Mouse (Mus musculus) testis, postnatal 10 days (tissue): ENCODE data around the gene 2310030G06Rik.

Source experiments
- DNase-seq: peaks from one replicate; pipeline ENCODE4 v3.0.0; 2021; ENCODE audit warnings: low spot score

2310030G06Rik gene

GRCm38 (mm10) chr9:50700921-50701691 lies 45.2 kb downstream of the 2310030G06Rik start:
- DNase-seq: no peak

DNA sequence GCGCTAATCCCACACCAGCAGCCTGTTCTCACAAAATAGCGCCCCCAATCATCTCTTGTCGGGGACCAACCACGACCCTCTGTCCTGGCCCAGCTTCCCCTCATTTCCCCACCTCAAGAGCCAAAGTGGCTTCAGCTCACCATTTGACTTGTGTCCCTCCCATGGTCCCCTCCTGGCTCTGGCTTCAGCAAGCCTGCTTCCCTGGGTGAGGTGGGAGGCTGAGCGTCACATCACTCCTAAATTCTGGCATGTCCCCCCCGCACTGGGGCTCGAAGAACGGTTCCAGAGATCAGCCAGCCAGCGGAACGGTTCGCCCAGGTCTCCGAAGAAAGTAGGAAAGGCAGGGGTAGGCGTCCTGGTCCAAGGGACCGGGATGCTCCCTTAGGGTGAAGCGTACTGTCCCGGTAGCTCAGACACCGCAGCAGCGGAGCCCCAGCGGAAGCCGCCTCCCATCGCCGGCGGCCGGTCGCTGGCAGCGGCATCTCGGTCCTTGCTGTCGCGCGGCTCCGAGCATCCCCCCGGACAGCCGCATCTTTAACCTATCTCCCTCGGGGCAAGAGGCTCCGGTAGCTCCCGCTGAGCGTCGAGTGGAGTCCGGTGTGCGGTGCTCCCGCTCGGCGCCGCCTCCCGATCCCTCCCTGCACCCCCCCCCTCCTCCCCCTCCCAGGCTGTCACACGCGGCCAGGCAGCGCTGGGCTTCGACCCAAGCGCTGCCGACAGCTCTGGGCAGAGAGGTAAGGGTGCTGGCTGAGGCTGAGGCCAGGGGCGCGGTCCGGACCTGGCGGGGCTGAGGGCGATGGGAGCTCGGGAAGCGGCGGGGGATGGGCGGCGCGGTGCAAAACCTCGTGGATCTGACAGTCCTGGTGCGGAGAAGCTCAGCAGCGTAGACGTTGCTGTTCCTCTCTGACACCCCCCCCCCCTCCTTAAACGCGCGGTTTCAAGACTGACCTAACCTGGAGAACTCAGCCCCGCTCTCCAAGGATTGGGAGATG lies 47.6 kb downstream of the 2310030G06Rik start:
- DNase-seq: peak; percentile 70

- peak; percentile 82 for DNase-seq
These were observed 48.7 kb downstream of the 2310030G06Rik start for GRCm38 (mm10) chr9:50697706-50698041.

DNA sequence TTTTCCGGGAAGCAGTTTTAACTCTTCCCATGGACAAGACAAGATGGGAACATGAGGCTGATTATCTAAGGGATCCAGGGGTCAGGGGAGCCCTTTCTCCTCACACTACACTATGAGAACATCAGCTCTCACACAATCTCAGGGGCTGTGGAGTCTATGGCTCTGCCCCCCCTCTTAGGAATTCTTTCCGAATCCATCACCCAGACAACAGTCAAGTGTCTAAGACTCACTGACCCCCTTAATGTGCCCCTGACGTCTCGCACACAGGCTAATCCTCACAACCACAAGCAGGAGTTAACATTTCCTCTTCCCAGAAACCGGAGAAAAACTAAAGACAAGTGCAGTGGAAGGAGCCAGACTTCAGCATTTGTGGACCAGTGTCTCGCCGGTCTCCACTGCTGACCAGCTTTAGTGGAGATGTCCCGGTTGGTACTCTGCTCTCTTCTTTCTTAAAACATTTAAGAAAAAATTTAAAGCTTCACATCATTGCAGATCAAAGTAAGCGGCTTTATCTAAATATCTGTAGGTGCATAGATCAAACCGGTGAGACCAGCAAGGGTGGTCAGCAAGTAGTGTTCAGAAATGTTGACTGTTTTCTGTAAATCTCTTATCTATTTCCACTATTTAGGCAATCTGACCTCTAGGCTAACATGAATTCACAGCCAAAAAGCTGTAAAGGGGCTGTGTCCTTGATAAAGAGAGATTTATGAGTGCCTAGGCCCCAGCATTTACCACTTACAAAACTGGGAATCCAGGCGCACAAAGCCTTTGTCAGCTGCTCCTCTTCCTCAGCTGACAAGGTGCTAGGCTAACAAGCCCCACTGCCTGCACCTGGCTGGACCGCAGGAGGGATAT lies 49.3 kb downstream of the 2310030G06Rik start:
- DNase-seq: no peak

DNA sequence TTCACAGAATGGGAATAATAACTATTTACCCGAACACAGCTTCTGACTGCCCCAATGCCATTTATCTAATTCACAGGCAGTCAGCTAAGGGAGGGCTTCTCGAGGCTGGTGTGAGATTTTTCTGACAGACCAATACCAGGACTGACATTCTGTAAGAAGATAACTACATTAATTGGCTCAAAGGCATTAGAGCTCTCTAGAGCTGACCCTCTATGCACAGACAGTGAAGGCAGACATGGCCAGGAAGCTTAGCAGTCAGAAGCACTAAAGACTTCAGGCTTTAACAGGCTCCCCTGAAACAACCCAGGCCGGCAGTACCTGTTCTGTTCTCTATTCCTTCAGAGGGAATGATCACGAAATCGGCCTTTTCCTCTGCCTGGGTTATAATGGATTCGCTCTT lies 51.2 kb downstream of the 2310030G06Rik start:
- DNase-seq: no peak

GRCm38 (mm10) chr9:50693631-50694030 lies 52.7 kb downstream of the 2310030G06Rik start:
- DNase-seq: peak; percentile 62

DNA sequence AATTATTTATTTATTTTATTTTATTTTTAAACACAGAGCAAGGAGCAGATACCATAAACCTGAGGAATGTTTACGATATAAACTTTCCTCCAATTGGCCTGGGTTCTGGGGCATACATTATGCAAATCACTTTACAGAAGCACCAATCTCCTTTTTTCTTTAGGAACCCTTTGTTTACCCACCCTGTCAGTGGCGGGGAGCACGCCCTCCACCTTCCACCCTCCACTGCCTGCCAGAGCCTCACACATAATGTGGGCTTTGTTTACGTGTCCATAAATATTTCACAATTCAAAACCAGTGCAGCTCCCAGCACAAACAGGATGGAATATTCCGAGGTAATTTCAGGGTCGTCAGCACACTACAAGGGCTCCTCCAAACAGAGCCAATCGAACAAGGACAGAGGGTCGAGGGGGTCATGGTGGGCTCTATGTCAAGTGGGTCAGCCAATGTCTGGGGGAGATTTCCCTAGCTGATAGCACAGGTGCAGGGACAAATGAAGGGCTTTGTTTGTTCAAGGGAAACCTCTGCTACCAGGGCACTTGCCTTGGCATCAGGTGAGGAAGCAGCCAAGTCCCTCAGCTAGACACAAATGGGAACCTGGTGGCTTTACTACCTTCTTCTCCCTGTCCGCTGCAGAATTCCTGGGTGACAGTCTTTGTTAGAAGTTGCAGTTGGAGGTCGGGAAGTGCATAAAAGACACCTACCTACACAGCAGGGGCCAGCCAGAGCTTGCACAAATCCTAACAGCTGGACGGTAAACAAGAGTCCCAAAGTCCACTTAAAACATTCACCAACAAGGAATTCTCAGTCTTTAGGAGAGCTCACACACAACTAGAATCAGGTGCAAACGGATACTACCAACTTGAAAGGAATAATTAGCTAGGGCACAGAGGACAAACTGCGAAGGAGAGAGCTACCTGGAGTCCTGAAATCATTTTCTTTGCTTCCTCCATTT lies 53.4 kb downstream of the 2310030G06Rik start:
- DNase-seq: no peak
